Mouse (Mus musculus) spleen, adult 2 months (tissue): ENCODE results near the gene Gm2115.

Experiments
- CTCF ChIP-seq: fragments of 200-500 bp; IDR thresholded peaks from 2 replicates; pipeline ENCODE4 v1.5.1; 2011; ENCODE audit warnings: mild to moderate bottlenecking, inconsistent platforms; ENCODE audit not compliant: insufficient read depth, insufficient read length, insufficient replicate concordance; ENCODE audit errors: extremely low read depth
- POLR2A ChIP-seq: fragments of 200-500 bp; IDR thresholded peaks from 2 replicates; pipeline ENCODE4 v1.6.1; 2011; ENCODE audit warnings: low read depth, low read length, inconsistent platforms

DNA sequence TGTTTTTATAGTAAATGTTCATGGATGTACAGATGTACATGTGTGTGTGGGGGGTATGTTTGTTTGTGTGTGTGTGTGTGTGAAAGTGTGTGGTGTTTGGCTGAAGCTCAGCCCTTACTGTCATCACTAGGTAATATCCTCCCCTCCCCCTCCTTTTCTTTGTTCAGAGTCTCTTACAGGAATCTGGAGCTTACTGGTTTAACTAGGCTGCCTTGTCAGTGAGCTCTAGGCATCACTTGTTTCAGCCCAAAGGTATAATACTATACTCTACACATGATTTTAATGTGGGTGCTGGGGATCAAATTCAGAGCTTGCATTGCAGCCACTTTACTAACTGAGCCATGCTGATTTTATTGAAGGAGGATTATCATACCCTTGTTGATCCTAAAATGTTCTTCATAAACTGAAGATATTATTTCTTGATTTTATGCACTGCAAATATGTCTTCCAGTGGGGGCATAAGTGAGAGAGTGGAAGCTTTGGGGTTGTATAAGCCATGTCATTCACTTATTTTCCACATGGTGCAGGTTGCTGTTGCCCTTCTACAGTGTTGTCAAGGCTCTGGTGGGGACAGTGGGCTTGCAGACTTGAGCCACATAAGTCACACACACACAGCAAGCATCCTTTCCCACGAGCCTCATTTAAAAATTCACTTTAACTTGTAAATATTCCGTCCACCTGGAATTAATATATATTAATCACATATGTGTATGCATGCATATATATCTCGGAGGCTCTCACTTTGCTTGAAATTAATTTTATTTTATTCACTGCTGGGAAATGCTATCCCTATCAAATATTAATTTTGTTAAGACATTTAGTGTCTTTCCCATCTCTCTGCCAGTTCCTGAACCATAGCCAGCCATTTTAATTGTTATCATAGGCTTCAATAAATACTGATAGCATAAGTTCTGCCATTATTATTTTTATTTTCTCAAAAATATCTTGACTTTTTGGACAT lies 45.0 kb upstream of the Gm2115 start:
- TF ChIP-seq POLR2A (no peak), CTCF (no peak)
